Mouse (Mus musculus): ENCODE measurements around the gene Man2b2.
A peak's percentile ranks its signal among the peaks of the same experiment; 100 is the strongest.

Man2b2 gene

GRCm38 (mm10) chr5:36831272-36831671, 819 bp upstream of the Man2b2 start:
- no peak for DNase-seq (ENCODE audit: low spot score)

GRCm38 (mm10) chr5:36829098-36829497, 1.4 kb downstream of the Man2b2 start:
- no peak for DNase-seq (ENCODE audit: low spot score)

GRCm38 (mm10) chr5:36822907-36823306, 7.5 kb downstream of the Man2b2 start:
- no peak for DNase-seq (ENCODE audit: low spot score)

GRCm38 (mm10) chr5:36820142-36820541, 10.3 kb downstream of the Man2b2 start:
- peak; percentile 43 for DNase-seq (ENCODE audit: low spot score)

- DNase-seq (ENCODE audit: low spot score), result no peak
Observed at GRCm38 (mm10) chr5:36819742-36820141, 10.7 kb downstream of the Man2b2 start.

GRCm38 (mm10) chr5:36817738-36818137, 12.7 kb downstream of the Man2b2 start:
- DNase-seq (ENCODE audit: low spot score), result no peak

GRCm38 (mm10) chr5:36814554-36814953, 15.9 kb downstream of the Man2b2 start:
- no peak for DNase-seq (ENCODE audit: low spot score)

- DNase-seq (ENCODE audit: low spot score), result no peak
Observed at GRCm38 (mm10) chr5:36811413-36811812, 19.0 kb downstream of the Man2b2 start.

- no peak for DNase-seq (ENCODE audit: low spot score)
Observed at GRCm38 (mm10) chr5:36810634-36811033, 19.8 kb downstream of the Man2b2 start.

GRCm38 (mm10) chr5:36809123-36809522, 21.3 kb downstream of the Man2b2 start:
- DNase-seq (ENCODE audit: low spot score), result no peak

- no peak for DNase-seq (ENCODE audit: low spot score)
Observed at GRCm38 (mm10) chr5:36807106-36807505, 23.3 kb downstream of the Man2b2 start.

- DNase-seq (ENCODE audit: low spot score), result no peak
Observed at GRCm38 (mm10) chr5:36797291-36797690, 33.2 kb downstream of the Man2b2 start.

- peak; percentile 95 for DNase-seq (ENCODE audit: low spot score)
Observed at GRCm38 (mm10) chr5:36796296-36797014, 34.0 kb downstream of the Man2b2 start, which contains the start of gene Mrfap1. TSS of gene Mrfap1 (minus strand) at chr5:36796772.

GRCm38 (mm10) chr5:36795647-36796295, 34.7 kb downstream of the Man2b2 start:
- DNase-seq (ENCODE audit: low spot score), result peak; percentile 69

GRCm38 (mm10) chr5:36791861-36792260, 38.6 kb downstream of the Man2b2 start:
- no peak for DNase-seq (ENCODE audit: low spot score)

GRCm38 (mm10) chr5:36786052-36786451, 44.4 kb downstream of the Man2b2 start:
- no peak for DNase-seq (ENCODE audit: low spot score)

GRCm38 (mm10) chr5:36779512-36779911, 50.9 kb downstream of the Man2b2 start:
- DNase-seq (ENCODE audit: low spot score), result no peak

GRCm38 (mm10) chr5:36778901-36779300, 51.6 kb downstream of the Man2b2 start:
- no peak for DNase-seq (ENCODE audit: low spot score)

GRCm38 (mm10) chr5:36777186-36777585, 53.3 kb downstream of the Man2b2 start:
- DNase-seq (ENCODE audit: low spot score), result no peak

- DNase-seq (ENCODE audit: low spot score), result peak; percentile 23
Observed at GRCm38 (mm10) chr5:36776021-36776575, 54.4 kb downstream of the Man2b2 start.

- DNase-seq (ENCODE audit: low spot score), result no peak
Observed at GRCm38 (mm10) chr5:36775317-36775716, 55.1 kb downstream of the Man2b2 start.

- DNase-seq (ENCODE audit: low spot score), result no peak
Observed at GRCm38 (mm10) chr5:36772586-36772985, 57.9 kb downstream of the Man2b2 start.

- no peak for DNase-seq (ENCODE audit: low spot score)
Observed at GRCm38 (mm10) chr5:36769603-36770002, 60.9 kb downstream of the Man2b2 start.

Measured in ovary, postnatal 36 days (tissue).